Mouse (Mus musculus) stomach, embryonic 16.5 days (tissue): ENCODE measurements around the gene Zfp764. TPM values are rescaled to one million over a fixed set of nuclear protein-coding genes. Genes with fewer than 3 reads are reported as not detected.
"Not testable (repeated sequence)": the region's sequence is repeated elsewhere in the genome, so short reads cannot be mapped to it uniquely, and the experiment has no call there.

Source experiments
- ATAC-seq: fragments of 200-750 bp; cut with Nextera tagmentation; 2 replicates; pipeline ENCODE4 v1.8.0; 2017; ENCODE audit warnings: moderate number of reproducible peaks, moderate TSS enrichment; ENCODE audit not compliant: insufficient read depth, low FRiP score
- H3K27ac ChIP-seq: fragments of 300-500 bp; sonication (generic); 2 replicates; pipeline ENCODE4 v1.5.1; 2014; ENCODE audit warnings: low read length
- H3K27me3 ChIP-seq: fragments of 300-500 bp; sonication (generic); 2 replicates; pipeline ENCODE4 v1.6.1; 2014; ENCODE audit warnings: low read length, control low read depth, mixed read lengths; ENCODE audit not compliant: control insufficient read depth, insufficient read depth
- H3K36me3 ChIP-seq: fragments of 300-500 bp; sonication (generic); 2 replicates; pipeline ENCODE4 v1.6.1; 2014; ENCODE audit warnings: low read length; ENCODE audit not compliant: control insufficient read depth, insufficient read depth
- H3K4me1 ChIP-seq: fragments of 300-500 bp; sonication (generic); 2 replicates; pipeline ENCODE4 v1.6.1; 2014; ENCODE audit warnings: low read length, control low read depth, mixed read lengths; ENCODE audit not compliant: control insufficient read depth, insufficient read depth
- H3K4me2 ChIP-seq: fragments of 300-500 bp; sonication (generic); 2 replicates; pipeline ENCODE4 v1.6.1; 2014; ENCODE audit warnings: low read depth, low read length, mixed read lengths
- H3K4me3 ChIP-seq: fragments of 300-500 bp; sonication (generic); replicated peaks from 2 replicates; pipeline ENCODE4 v1.5.1; 2014; ENCODE audit warnings: mild to moderate bottlenecking, low read length
- H3K9ac ChIP-seq: fragments of 300-500 bp; sonication (generic); 2 replicates; pipeline ENCODE4 v1.6.1; 2014; ENCODE audit warnings: low read length
- H3K9me3 ChIP-seq: fragments of 300-500 bp; sonication (generic); replicated peaks from 2 replicates; pipeline ENCODE4 v1.6.1; 2016; ENCODE audit warnings: low read length, control low read depth; ENCODE audit not compliant: control insufficient read depth
- WGBS: fragments of 180-500 bp; shearing (Covaris S2); extraction: QIAGEN DNeasy Blood & Tissue Kit; methylation state at CpG from one replicate; pipeline ENCODE4 v1.1.7; 2014; 5-methylcytosine and 5-hydroxymethylcytosine counted together
- polyA plus RNA-seq: library from polyadenylated mRNA; unstranded; fragments of >200 nt; fragmentation: Nextera tagmentation; extraction: Ambion mirVana; gene quantifications from 2 replicates; pipeline ENCODE4 v1.2.1, GENCODE M21; 2015

Gene Zfp764
- polyA plus RNA-seq, 1 experiment from 2014 or later, result 7.1 TPM

DNA sequence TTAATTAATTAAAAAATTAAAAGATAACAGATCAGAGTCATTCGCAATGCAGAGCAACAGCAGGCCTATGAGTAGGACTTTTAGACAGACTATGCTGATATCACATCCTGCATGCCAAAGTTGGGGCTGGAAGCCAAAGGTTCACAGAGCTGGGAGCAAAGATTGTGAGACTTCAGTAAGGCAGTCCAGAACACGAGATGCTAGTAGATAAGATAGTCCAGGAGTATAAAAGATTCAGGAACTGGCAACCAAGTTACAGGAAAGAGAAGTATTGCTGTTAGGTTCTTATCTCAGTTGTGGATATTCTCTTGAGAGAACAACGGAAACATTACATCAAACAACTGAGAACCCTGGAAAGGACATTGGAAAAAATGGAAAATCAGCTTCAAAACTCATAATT, 19.7 kb upstream of the Zfp764 start:
- Histone ChIP-seq H3K27ac (no peak overlapping the region), H3K27me3 (no peaks in the 10 kb centered on the region), H3K4me2 (no peak overlapping the region), H3K9ac (no peak overlapping the region), H3K4me3 (no peak overlapping the region), H3K4me1 (0 out of 2 replicates have a peak, but pooled peaks cover under 1% of the 10 kb centered on the region), H3K9me3 (no peaks in the 10 kb centered on the region), H3K36me3 (no peaks in the 10 kb centered on the region)
- WGBS, result 67% methylated on average over 3 of the region's 3 CpGs
- no peak for ATAC-seq

DNA sequence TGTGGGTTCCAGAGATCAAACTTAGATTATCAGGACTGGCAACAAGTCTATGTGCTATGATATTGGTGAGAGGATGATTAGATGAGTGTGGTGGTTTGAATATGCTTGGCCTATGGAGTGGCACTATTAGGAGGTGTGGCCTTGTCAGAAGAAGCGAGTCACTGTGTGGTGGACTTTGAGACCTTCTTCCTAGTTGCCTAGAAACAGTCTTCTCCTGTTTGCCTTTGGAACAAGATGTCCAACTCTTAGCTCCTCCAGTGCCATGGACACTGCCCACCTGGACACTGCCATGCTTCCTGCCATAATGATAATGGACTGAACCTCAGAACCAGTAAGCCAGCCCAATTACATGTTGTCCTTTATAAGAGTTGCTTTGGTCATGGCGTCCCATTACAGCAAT, 19.3 kb upstream of the Zfp764 start:
- 82% methylated on average over 2 of the region's 2 CpGs for WGBS
- Histone ChIP-seq H3K27me3 (no peaks in the 10 kb centered on the region), H3K4me1 (0 out of 2 replicates have a peak, but pooled peaks cover 5% of the 10 kb centered on the region), H3K9ac (no peak overlapping the region), H3K27ac (no peak overlapping the region), H3K4me2 (no peak overlapping the region), H3K9me3 (no peaks in the 10 kb centered on the region), H3K36me3 (no peaks in the 10 kb centered on the region), H3K4me3 (no peak overlapping the region)
- no peak for ATAC-seq

DNA sequence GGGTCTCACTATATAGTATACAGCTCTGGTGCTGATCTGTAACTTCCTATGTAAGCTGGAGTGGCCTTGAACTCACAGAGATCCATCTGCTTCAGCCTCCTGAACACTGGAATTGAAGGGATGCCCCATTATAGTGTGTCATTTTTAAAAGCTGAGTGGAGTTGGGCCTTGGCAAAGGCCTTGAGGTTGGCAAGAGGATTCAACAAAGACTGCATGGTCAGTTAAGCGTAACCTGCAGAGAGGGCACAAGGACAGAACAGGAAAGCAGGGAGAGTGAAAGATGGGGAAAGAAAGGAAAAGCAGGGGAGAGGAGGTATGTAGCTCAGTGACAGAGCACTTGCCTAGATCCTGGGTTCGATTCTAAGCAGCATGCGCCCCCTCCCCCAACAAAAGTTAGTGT, 18.7 kb upstream of the Zfp764 start:
- no peak for ATAC-seq
- H3K36me3 ChIP-seq, result no peaks in the 10 kb centered on the region
- no peak overlapping the region for H3K27ac ChIP-seq
- WGBS, result 88% methylated on average over 3 of the region's 3 CpGs
- no peaks in the 10 kb centered on the region for H3K27me3 ChIP-seq
- no peak overlapping the region for H3K4me3 ChIP-seq
- H3K4me2 ChIP-seq, result no peak overlapping the region
- H3K9me3 ChIP-seq, result no peaks in the 10 kb centered on the region
- H3K4me1 ChIP-seq, result 0 out of 2 replicates have a peak, but pooled peaks cover 5% of the 10 kb centered on the region
- H3K9ac ChIP-seq, result no peak overlapping the region

DNA sequence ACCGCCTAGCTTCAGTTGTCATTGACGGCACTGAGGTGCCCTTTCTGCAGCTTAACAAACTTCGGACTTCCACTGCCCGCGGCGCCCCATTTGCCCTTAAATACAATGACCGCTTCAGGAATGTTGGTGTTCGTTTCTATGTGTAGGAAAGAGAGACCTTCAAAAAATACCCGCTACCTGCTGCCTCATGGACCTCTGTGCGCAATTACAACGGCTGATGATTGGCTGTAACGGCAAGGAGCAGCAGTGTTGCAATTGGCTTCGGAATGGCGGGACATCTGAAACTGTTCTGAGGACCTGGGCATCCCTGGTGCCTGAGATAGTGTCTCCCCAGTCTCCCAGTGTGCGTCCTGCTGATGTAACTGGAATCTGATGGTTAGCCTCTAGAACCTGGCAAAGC, 15.6 kb upstream of the Zfp764 start:
- peak; percentile 30; the same call in 1 of the 2 replicates for ATAC-seq
- no peaks in the 10 kb centered on the region for H3K27me3 ChIP-seq
- H3K9me3 ChIP-seq, result no peaks in the 10 kb centered on the region
- peak overlapping the region; percentile 71 for H3K4me3 ChIP-seq
- no peaks in the 10 kb centered on the region for H3K36me3 ChIP-seq
- H3K27ac ChIP-seq, result no peak overlapping the region
- peak overlapping the region; percentile 63 for H3K4me2 ChIP-seq
- peak overlapping the region; percentile 83; the same call in 1 of the 2 replicates for H3K9ac ChIP-seq
- H3K4me1 ChIP-seq, result 0 out of 2 replicates have a peak, but pooled peaks cover 5% of the 10 kb centered on the region
- WGBS, result 1% methylated on average over 15 of the region's 15 CpGs

DNA sequence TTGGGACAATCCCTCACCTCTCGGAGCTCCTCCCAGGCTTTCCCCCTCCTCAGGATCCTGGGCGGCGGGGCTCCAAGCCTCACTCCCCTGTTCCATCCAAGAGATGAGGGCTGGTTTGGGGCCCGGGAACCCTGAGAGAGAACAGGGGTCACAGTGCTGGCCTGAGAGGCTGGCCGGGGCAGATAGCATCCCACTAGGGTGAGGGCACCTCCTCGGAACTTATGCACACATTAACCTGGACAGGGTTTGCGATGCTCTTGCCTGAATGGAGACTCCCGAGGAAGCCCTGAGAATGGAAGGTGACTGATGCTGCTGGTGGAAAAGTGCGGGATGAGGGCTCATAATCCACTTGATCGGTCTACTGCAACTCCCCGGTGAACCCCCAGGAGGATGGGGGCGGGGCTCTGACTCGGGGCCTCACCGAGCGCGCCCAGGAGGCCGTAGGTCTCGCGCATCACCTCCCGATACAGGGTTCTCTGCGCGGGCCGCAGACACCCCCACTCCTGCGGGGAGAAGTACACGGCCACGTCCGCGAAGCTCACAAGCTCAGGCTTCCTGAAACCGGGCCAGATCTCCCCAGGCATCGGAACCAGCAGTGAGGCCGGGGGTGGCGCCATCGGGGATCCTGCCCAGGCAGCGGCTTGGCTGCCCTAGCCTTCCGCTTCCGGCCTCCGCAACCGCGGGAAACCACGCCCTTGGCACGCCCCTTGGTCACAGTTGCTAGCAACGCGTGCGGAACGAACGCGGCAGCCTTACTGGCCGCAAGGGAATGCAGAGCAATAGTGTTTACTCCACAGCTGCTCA, 15.0 kb upstream of the Zfp764 start, which contains the start of gene Zfp688:
Zfp688 (minus strand) TSS at position 681 of the 804 bp plus-strand sequence.
- Histone ChIP-seq H3K4me2 (peak within 1 kb of the TSS; percentile 63), H3K27ac (0 out of 2 replicates have a peak within 1 kb of the TSS, but pooled peaks have one; percentile 40), H3K9ac (peak within 1 kb of the TSS; percentile 83), H3K9me3 (no peaks in the 10 kb centered on the region), H3K4me3 (peak within 1 kb of the TSS; percentile 71), H3K36me3 (no peaks in the 10 kb centered on the region), H3K27me3 (no peaks in the 10 kb centered on the region), H3K4me1 (0 out of 2 replicates have a peak, but pooled peaks cover 5% of the 10 kb centered on the region)
- peak; percentile 95 for ATAC-seq
- under 1% methylated on average over 48 of the region's 48 CpGs for WGBS

DNA sequence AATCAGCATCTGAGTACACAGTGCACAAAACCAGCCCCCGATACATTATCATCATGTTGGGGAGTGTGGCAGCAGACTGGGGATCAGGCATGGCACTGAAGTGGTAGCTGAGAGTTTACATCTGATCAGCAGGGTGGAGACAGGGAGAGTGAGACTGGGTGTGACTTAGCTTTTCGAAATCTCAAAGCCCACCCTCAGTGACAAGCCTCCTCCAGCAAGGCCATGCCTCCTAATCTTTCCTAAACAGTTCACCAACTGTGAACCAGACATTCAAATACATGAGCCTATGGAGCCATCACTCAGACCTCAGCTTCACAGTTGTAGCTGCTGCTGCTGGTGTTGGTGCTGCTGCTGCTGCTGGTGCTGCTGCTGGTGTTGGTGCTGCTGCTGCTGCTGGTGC, 4.8 kb upstream of the Zfp764 start:
- Histone ChIP-seq H3K36me3 (no peaks in the 10 kb centered on the region), H3K27ac (no peak overlapping the region), H3K9ac (no peak overlapping the region), H3K4me2 (no peak overlapping the region), H3K9me3 (no peaks in the 10 kb centered on the region), H3K4me3 (no peak overlapping the region), H3K27me3 (no peaks in the 10 kb centered on the region), H3K4me1 (no peaks in the 10 kb centered on the region)
- 74% methylated on average over 2 of the region's 2 CpGs for WGBS
- no peak for ATAC-seq

DNA sequence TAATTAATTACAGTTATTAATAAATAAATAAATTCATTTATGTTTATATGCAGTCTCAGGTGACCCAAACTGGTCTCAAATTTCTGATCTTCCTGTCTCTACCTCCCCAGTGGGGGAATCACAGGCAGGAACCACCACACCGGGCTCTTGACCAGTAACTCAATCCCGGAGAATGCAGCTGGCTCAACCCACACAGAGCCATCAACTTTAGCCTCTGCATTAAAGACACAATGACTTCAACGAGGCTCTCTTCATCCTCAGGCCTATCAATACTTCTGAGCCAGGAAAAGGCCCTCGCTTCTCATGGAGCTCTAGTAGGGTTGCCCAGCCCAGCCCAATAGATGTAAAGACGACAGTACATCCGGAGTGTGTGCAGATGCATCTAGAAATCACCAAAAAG, 2.5 kb downstream of the Zfp764 start:
- not testable (repeated sequence) for H3K9ac ChIP-seq, H3K4me2 ChIP-seq, ATAC-seq, H3K4me1 ChIP-seq, H3K4me3 ChIP-seq, H3K27ac ChIP-seq, H3K36me3 ChIP-seq, H3K27me3 ChIP-seq, H3K9me3 ChIP-seq
- WGBS, result 93% methylated on average over 6 of the region's 6 CpGs

DNA sequence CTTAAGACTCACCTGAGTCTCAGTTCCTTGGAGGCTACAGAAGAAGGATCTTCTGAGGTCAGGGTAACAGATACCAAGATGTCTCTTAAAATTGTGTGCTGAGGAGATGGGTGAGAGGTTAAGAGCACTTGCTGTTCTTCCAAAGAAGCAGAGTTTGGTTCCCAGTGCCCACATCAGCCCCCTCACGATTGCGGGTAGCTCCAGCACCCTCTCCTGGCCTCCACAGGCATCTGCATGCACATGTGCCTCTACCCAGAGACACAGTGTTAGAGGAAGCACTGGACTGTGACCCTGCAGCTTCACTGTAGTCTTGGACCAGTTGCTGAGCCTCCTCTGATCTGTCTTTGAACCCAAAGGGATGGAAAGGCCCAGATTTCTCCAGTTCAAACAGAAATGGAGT, 3.6 kb downstream of the Zfp764 start:
- no peaks in the 10 kb centered on the region for H3K27me3 ChIP-seq
- H3K4me1 ChIP-seq, result no peaks in the 10 kb centered on the region
- no peak overlapping the region for H3K4me3 ChIP-seq
- WGBS, result 50% methylated on average over 2 of the region's 2 CpGs
- no peaks in the 10 kb centered on the region for H3K9me3 ChIP-seq
- H3K36me3 ChIP-seq, result peaks cover 3% of the 10 kb centered on the region; the same call in 1 of the 2 replicates
- H3K9ac ChIP-seq, result no peak overlapping the region
- no peak overlapping the region for H3K4me2 ChIP-seq
- ATAC-seq, result no peak
- no peak overlapping the region for H3K27ac ChIP-seq

DNA sequence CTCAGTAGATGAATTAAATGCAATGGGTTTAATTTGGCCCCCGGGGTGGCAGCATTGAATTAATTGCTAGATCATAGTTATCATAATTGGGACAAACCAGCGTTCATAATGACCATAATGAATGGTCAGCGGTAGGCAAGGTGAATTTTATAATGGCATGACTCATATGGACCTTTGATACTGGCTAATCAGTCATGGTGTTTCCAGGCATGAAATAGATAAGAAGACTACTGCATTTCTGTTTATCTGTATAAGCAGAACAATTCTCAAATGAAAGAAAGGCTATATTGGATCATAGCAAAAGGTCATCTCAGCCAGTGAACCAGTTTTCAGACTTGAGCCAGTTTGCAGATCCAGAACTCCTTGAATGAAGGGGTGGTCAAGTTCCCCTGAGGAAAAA, 6.3 kb downstream of the Zfp764 start:
- H3K9me3 ChIP-seq, result no peaks in the 10 kb centered on the region
- peaks cover 3% of the 10 kb centered on the region; the same call in 1 of the 2 replicates for H3K36me3 ChIP-seq
- H3K27me3 ChIP-seq, result no peaks in the 10 kb centered on the region
- H3K9ac ChIP-seq, result no peak overlapping the region
- H3K4me1 ChIP-seq, result no peaks in the 10 kb centered on the region
- H3K27ac ChIP-seq, result no peak overlapping the region
- ATAC-seq, result no peak
- 65% methylated on average over 3 of the region's 3 CpGs for WGBS
- H3K4me3 ChIP-seq, result no peak overlapping the region
- no peak overlapping the region for H3K4me2 ChIP-seq
